Mouse (Mus musculus): ENCODE results near the gene Pparg.

The Pparg gene

GRCm38 (mm10) chr6:115361606-115362462 lies 1.1 kb downstream of the Pparg start:
- DNase-seq (ENCODE audit: low spot score) = peak; percentile 31

- no peak for DNase-seq (ENCODE audit: low spot score)
Measured at GRCm38 (mm10) chr6:115366869-115367610, 6.3 kb downstream of the Pparg start.

- DNase-seq (ENCODE audit: low spot score) = no peak
Measured at GRCm38 (mm10) chr6:115374871-115375852, 14.4 kb downstream of the Pparg start.

GRCm38 (mm10) chr6:115380596-115380995 lies 19.8 kb downstream of the Pparg start:
- DNase-seq (ENCODE audit: low spot score) = no peak

- DNase-seq (ENCODE audit: low spot score) = no peak
Measured at GRCm38 (mm10) chr6:115382712-115383111, 22.0 kb downstream of the Pparg start.

GRCm38 (mm10) chr6:115389945-115390540 lies 29.3 kb downstream of the Pparg start:
- DNase-seq (ENCODE audit: low spot score) = no peak

GRCm38 (mm10) chr6:115396911-115397310 lies 36.2 kb downstream of the Pparg start:
- DNase-seq (ENCODE audit: low spot score) = no peak

GRCm38 (mm10) chr6:115404354-115404753 lies 43.6 kb downstream of the Pparg start:
- DNase-seq (ENCODE audit: low spot score) = no peak

- no peak for DNase-seq (ENCODE audit: low spot score)
Measured at GRCm38 (mm10) chr6:115411477-115411876, 50.7 kb downstream of the Pparg start.

GRCm38 (mm10) chr6:115418171-115418570 lies 57.4 kb downstream of the Pparg start:
- no peak for DNase-seq (ENCODE audit: low spot score)

- no peak for DNase-seq (ENCODE audit: low spot score)
Measured at GRCm38 (mm10) chr6:115418964-115419363, 58.2 kb downstream of the Pparg start.

- DNase-seq (ENCODE audit: low spot score) = no peak
Measured at GRCm38 (mm10) chr6:115420963-115421362, 60.2 kb downstream of the Pparg start.

- DNase-seq (ENCODE audit: low spot score) = no peak
Measured at GRCm38 (mm10) chr6:115421665-115422064, 60.9 kb downstream of the Pparg start.

- no peak for DNase-seq (ENCODE audit: low spot score)
Measured at GRCm38 (mm10) chr6:115424433-115424832, 63.7 kb downstream of the Pparg start.

- no peak for DNase-seq (ENCODE audit: low spot score)
Measured at GRCm38 (mm10) chr6:115432726-115433125, 72.0 kb downstream of the Pparg start.

GRCm38 (mm10) chr6:115434054-115434453 lies 73.3 kb downstream of the Pparg start:
- DNase-seq (ENCODE audit: low spot score) = no peak

GRCm38 (mm10) chr6:115434816-115435215 lies 74.1 kb downstream of the Pparg start:
- no peak for DNase-seq (ENCODE audit: low spot score)

- no peak for DNase-seq (ENCODE audit: low spot score)
Measured at GRCm38 (mm10) chr6:115440231-115441006, 79.7 kb downstream of the Pparg start.

GRCm38 (mm10) chr6:115452501-115452900 lies 91.8 kb downstream of the Pparg start:
- DNase-seq (ENCODE audit: low spot score) = no peak

GRCm38 (mm10) chr6:115462743-115463337 lies 102.1 kb downstream of the Pparg start:
- no peak for DNase-seq (ENCODE audit: low spot score)
